Comparison of ENCODE assay signal across 18 mouse cellular contexts in genomic region chr9:98333219-98333754, GRCm38 (mm10). TPM values are rescaled to one million over a fixed set of nuclear protein-coding genes. Genes with fewer than 3 reads are reported as not detected.
DNase-seq lines count a peak whose midpoint lies in the region; ATAC-seq and TF ChIP-seq lines count a peak whose summit lies in the region.
"Had no signal": no experiment of that assay in that cellular context is flagged by ENCODE, and none has a peak within 500 bp of the region (broad histone marks: within the 10 kb centered on the region; RNA-seq: fewer than 3 reads in every experiment).

No protein-coding gene starts in this region.

- no peaks in the 10 kb centered on the region for H3K79me2 ChIP-seq in MEL (ENCODE audit: control insufficient read depth, insufficient read depth, low read length, poor library complexity)

- H3K4me2 ChIP-seq in heart, embryonic 12.5 days = no peak overlapping the region
- H3K4me2 ChIP-seq: embryonic facial prominence, embryonic 15.5 days; heart, embryonic 11.5 days; limb, embryonic 13.5 days; midbrain, embryonic 12.5 days; neural tube, embryonic 13.5 days had no signal

- no peak for TF ChIP-seq CTCF in MEL (IDR thresholded peaks at IDR 0.05 in 2 of 3, conservative IDR thresholded peaks at IDR 0.05 in 1 of 3; ENCODE audit: control insufficient read depth in 1 of 3, insufficient read depth in 1 of 3, low read depth in 2 of 3, low read length in 3 of 3, poor library complexity in 1 of 3, severe bottlenecking in 1 of 3)

- DNase-seq in MEL (ENCODE audit: low read depth, low spot score) = peak; percentile 48
- peak; percentile 35 for DNase-seq in thymus, postnatal 14 days
- no peak for DNase-seq in embryo, embryonic 11 days
- no peak for DNase-seq in kidney, adult 8-10 months
- DNase-seq in frontal cortex, postnatal 10 days (ENCODE audit: low spot score in 2 of 2) = no peak
- DNase-seq: adrenal gland, postnatal 14 days; heart, postnatal 4 days; kidney, adult 11 months; lung, postnatal 10 days had no signal

- no peak for TF ChIP-seq RAD21 in MEL (IDR thresholded peaks at IDR 0.05; ENCODE audit: low read depth, low read length)

- H3K9ac ChIP-seq in MEL (ENCODE audit: control insufficient read depth, low read depth, low read length, poor library complexity, severe bottlenecking) = no peak overlapping the region
- no peak overlapping the region for H3K9ac ChIP-seq in heart, embryonic 12.5 days
- H3K9ac ChIP-seq: embryonic facial prominence, embryonic 15.5 days; limb, embryonic 13.5 days; midbrain, embryonic 12.5 days; neural tube, embryonic 13.5 days had no signal

- no peak for TF ChIP-seq EP300 in MEL (IDR thresholded peaks at IDR 0.05; ENCODE audit: low read depth in 1 of 2, low read length in 2 of 2)

- peak overlapping the region; percentile 11; the same call in 1 of the 2 replicates for H3K27ac ChIP-seq in MEL (ENCODE audit: control insufficient read depth, low read depth, low read length)
- no peak overlapping the region for H3K27ac ChIP-seq in heart, embryonic 12.5 days (ENCODE audit: poor library complexity, severe bottlenecking)
- H3K27ac ChIP-seq: embryonic facial prominence, embryonic 15.5 days; limb, embryonic 13.5 days; midbrain, embryonic 12.5 days; neural tube, embryonic 13.5 days had no signal

- peak; percentile 91 to 96 for ATAC-seq in hematopoietic stem cell, adult 5-6 weeks (replicated peaks in 1 of 2; ENCODE audit: insufficient read depth in 1 of 2, low FRiP score in 2 of 2, low TSS enrichment in 1 of 2, low read depth in 1 of 2, poor library complexity in 2 of 2, severe bottlenecking in 2 of 2)
- ATAC-seq in heart, embryonic 12.5 days (ENCODE audit: insufficient number of reproducible peaks, low FRiP score) = no peak
- ATAC-seq: forebrain, embryonic 14.5 days had no signal

- H3K4me1 ChIP-seq in MEL (ENCODE audit: control insufficient read depth in 1 of 2, insufficient read depth in 2 of 2, low read length in 2 of 2) = peaks cover 0 to 5% of the 10 kb centered on the region in 2 experiments; a peak in 3 of 4 replicates
- H3K4me1 ChIP-seq in megakaryocyte, embryonic 14.5 days = peaks cover 99% of the 10 kb centered on the region
- H3K4me1 ChIP-seq in heart, embryonic 12.5 days (replicated peaks) = peaks cover 3% of the 10 kb centered on the region; the same call in 1 of the 2 replicates

- WGBS in heart, embryonic 12.5 days = 44% methylated on average over 3 of the region's 3 CpGs

- TF ChIP-seq POLR2A in MEL (IDR thresholded peaks at IDR 0.05; ENCODE audit: control insufficient read depth in 1 of 2, insufficient read depth in 1 of 2, low read depth in 1 of 2, low read length in 2 of 2, poor library complexity in 1 of 2) = no peak

- H3K36me3 ChIP-seq in MEL (ENCODE audit: control insufficient read depth in 1 of 2, insufficient read depth in 2 of 2, low read length in 2 of 2) = no peaks in the 10 kb centered on the region
- H3K36me3 ChIP-seq in megakaryocyte, embryonic 14.5 days (replicated peaks; ENCODE audit: low read length) = peaks cover 72% of the 10 kb centered on the region
- H3K36me3 ChIP-seq in heart, embryonic 12.5 days = no peaks in the 10 kb centered on the region
- H3K36me3 ChIP-seq: embryonic facial prominence, embryonic 15.5 days; limb, embryonic 13.5 days; midbrain, embryonic 12.5 days; neural tube, embryonic 13.5 days had no signal

- no peak overlapping the region for H3K4me3 ChIP-seq in MEL (ENCODE audit: control insufficient read depth in 1 of 2, insufficient read depth in 1 of 2, low read depth in 2 of 2, low read length in 2 of 2)
- H3K4me3 ChIP-seq in megakaryocyte, embryonic 14.5 days (replicated peaks) = peak overlapping the region; percentile 64
- H3K4me3 ChIP-seq in heart, embryonic 12.5 days = no peak overlapping the region
- H3K4me3 ChIP-seq: embryonic facial prominence, embryonic 15.5 days; limb, embryonic 13.5 days; midbrain, embryonic 12.5 days; neural tube, embryonic 13.5 days had no signal

- H3K27me3 ChIP-seq in MEL (ENCODE audit: control insufficient read depth in 1 of 2, insufficient read depth in 2 of 2, low read length in 2 of 2) = no peaks in the 10 kb centered on the region
- H3K27me3 ChIP-seq in megakaryocyte, embryonic 14.5 days (replicated peaks) = no peaks in the 10 kb centered on the region
- no peaks in the 10 kb centered on the region for H3K27me3 ChIP-seq in heart, embryonic 12.5 days (replicated peaks)
- H3K27me3 ChIP-seq: embryonic facial prominence, embryonic 15.5 days; limb, embryonic 13.5 days; neural tube, embryonic 13.5 days had no signal

- H3K9me3 ChIP-seq in MEL (replicated peaks; ENCODE audit: insufficient read depth, low read length) = no peaks in the 10 kb centered on the region
- H3K9me3 ChIP-seq in megakaryocyte, embryonic 14.5 days = peaks cover 10% of the 10 kb centered on the region
- no peaks in the 10 kb centered on the region; the same call in 1 of the 2 replicates for H3K9me3 ChIP-seq in heart, embryonic 12.5 days (replicated peaks)
- H3K9me3 ChIP-seq: embryonic facial prominence, embryonic 15.5 days; limb, embryonic 13.5 days; midbrain, embryonic 12.5 days; neural tube, embryonic 13.5 days had no signal

TF ChIP-seq in MEL, 35 proteins besides CTCF, POLR2A, EP300 and RAD21:
- TF ChIP-seq GATA1 (IDR thresholded peaks at IDR 0.05; ENCODE audit: low read depth, low read length) (peak; percentile 59), CHD2 (IDR thresholded peaks at IDR 0.05; ENCODE audit: low read length) (no peak), MAFK (IDR thresholded peaks at IDR 0.05; ENCODE audit: borderline replicate concordance, low read depth, low read length) (no peak), BHLHE40 (IDR thresholded peaks at IDR 0.05; ENCODE audit: borderline replicate concordance, low read depth, low read length) (no peak), POLR2AphosphoS2 (IDR thresholded peaks at IDR 0.05; ENCODE audit: low read length) (no peak), MEF2A (IDR thresholded peaks at IDR 0.05; ENCODE audit: extremely low read depth, insufficient replicate concordance, low read depth, low read length, poor library complexity, severe bottlenecking) (no peak), MYB (IDR thresholded peaks at IDR 0.05; ENCODE audit: low read depth, low read length) (0 out of 2 replicates have a peak, but pooled peaks have one; percentile 4), MXI1 (IDR thresholded peaks at IDR 0.05; ENCODE audit: low read depth, low read length) (no peak), TCF12 (IDR thresholded peaks at IDR 0.05; ENCODE audit: low read depth, low read length) (no peak; the same call in 1 of the 2 replicates), ETS1 (IDR thresholded peaks at IDR 0.05; ENCODE audit: low read depth, low read length) (peak; percentile 47)

RNA-seq across cellular contexts. Expression of gene Nmnat3, which starts 46.1 kb away (rescaled TPM):
- 9.8 and 14.4 TPM in 2 replicates for total RNA-seq in MEL (2012; rRNA removed)
- polyA plus RNA-seq in MEL (2012; ENCODE audit: insufficient read depth in 1 of 2, insufficient read length in 2 of 2, low read depth in 1 of 2, low replicate concordance in 2 of 2, missing spikeins in 1 of 2) = 10 to 100 TPM in 1 of 2 experiments, not detected in 1; 15.2 TPM
- 15.1 and 22.8 TPM in 2 replicates for total RNA-seq in hematopoietic stem cell, adult 5-6 weeks (2017)
- polyA plus RNA-seq in megakaryocyte, embryonic 14.5 days (2012; ENCODE audit: insufficient read depth, low replicate concordance) = 23.2 and 30.2 TPM in 2 replicates
- 9.4 and 10.0 TPM in 2 replicates for polyA plus RNA-seq in heart, embryonic 12.5 days (2016; fragmentation: Nextera tagmentation; extraction: Ambion mirVana)

Comparison
In these comparisons a context has a peak if more than half of its experiments do, and no peak if none do; other contexts are left out.
1. DNase-seq: peak in MEL (single experiment) and thymus, postnatal 14 days (single experiment); none in embryo, embryonic 11 days (single experiment), kidney, adult 8-10 months (0 of 2) and frontal cortex, postnatal 10 days (0 of 2).